ENCODE assay signal across 9 mouse cellular contexts in genomic region chr7:141294479-141294878, GRCm38 (mm10). TPM values are rescaled to one million over a fixed set of nuclear protein-coding genes. Genes with fewer than 3 reads are reported as not detected.
DNase-seq lines count a peak whose midpoint lies in the region; ATAC-seq lines count a peak whose summit lies in the region.
"Had no signal": no experiment of that assay in that cellular context is flagged by ENCODE, and none has a peak within 500 bp of the region (broad histone marks: within the 10 kb centered on the region; RNA-seq: fewer than 3 reads in every experiment).

No protein-coding gene starts in this region.

- DNase-seq in kidney, postnatal 36 days = no peak
- DNase-seq in limb, embryonic 10.5 days (ENCODE audit: low spot score) = peak; percentile 60
- DNase-seq in neural tube, embryonic 10.5 days (ENCODE audit: extremely low spot score, low spot score) = peak; percentile 33
- no peak for DNase-seq in ovary, adult 18-20 months (ENCODE audit: low spot score)
- DNase-seq in spleen, adult 12 weeks (ENCODE audit: low spot score) = no peak
- no peak for DNase-seq in layer of hippocampus, postnatal 36 days

- peaks cover 47% of the 10 kb centered on the region for H3K27me3 ChIP-seq in kidney, embryonic 16.5 days (ENCODE audit: insufficient read depth, low read length)
- H3K27me3 ChIP-seq in embryonic facial prominence, embryonic 15.5 days = peaks cover 49% of the 10 kb centered on the region
- peaks cover 74% of the 10 kb centered on the region for H3K27me3 ChIP-seq in limb, embryonic 10.5 days (ENCODE audit: low read depth, poor library complexity, severe bottlenecking)

- peak overlapping the region; percentile 46 for H3K4me3 ChIP-seq in kidney, embryonic 16.5 days (ENCODE audit: low read length)
- peak overlapping the region; percentile 38 for H3K4me3 ChIP-seq in embryonic facial prominence, embryonic 15.5 days (replicated peaks)
- H3K4me3 ChIP-seq in limb, embryonic 10.5 days = peak overlapping the region; percentile 49

- no peaks in the 10 kb centered on the region for H3K9me3 ChIP-seq in kidney, embryonic 16.5 days (ENCODE audit: low read length)
- no peaks in the 10 kb centered on the region for H3K9me3 ChIP-seq in embryonic facial prominence, embryonic 15.5 days (replicated peaks)
- H3K9me3 ChIP-seq in limb, embryonic 10.5 days (replicated peaks) = no peaks in the 10 kb centered on the region
- H3K9me3 ChIP-seq: G1E had no signal

- no peak for ATAC-seq in kidney, embryonic 16.5 days (ENCODE audit: low FRiP score, low TSS enrichment)
- ATAC-seq in embryonic facial prominence, embryonic 15.5 days (ENCODE audit: insufficient number of reproducible peaks, low FRiP score, low TSS enrichment, low read depth) = no peak

- peak overlapping the region; percentile 70 for H3K4me2 ChIP-seq in kidney, embryonic 16.5 days (replicated peaks; ENCODE audit: low read depth, low read length)
- H3K4me2 ChIP-seq in embryonic facial prominence, embryonic 15.5 days (replicated peaks) = peak overlapping the region; percentile 67

- WGBS in kidney, embryonic 16.5 days = 4% methylated on average over 22 of the region's 22 CpGs
- 8% methylated on average over 22 of the region's 22 CpGs for whole genome bisulfite sequencing in embryonic facial prominence, embryonic 15.5 days
- WGBS in limb, embryonic 10.5 days = 10% methylated on average over 22 of the region's 22 CpGs

- peaks cover 15% of the 10 kb centered on the region for H3K4me1 ChIP-seq in kidney, embryonic 16.5 days (ENCODE audit: insufficient read depth, low read length)
- peaks cover 29% of the 10 kb centered on the region for H3K4me1 ChIP-seq in embryonic facial prominence, embryonic 15.5 days
- H3K4me1 ChIP-seq in limb, embryonic 10.5 days = peaks cover 31% of the 10 kb centered on the region

- H3K36me3 ChIP-seq in kidney, embryonic 16.5 days (ENCODE audit: insufficient read depth, low read length) = no peaks in the 10 kb centered on the region; the same call in 1 of the 2 replicates
- peaks cover 21% of the 10 kb centered on the region for H3K36me3 ChIP-seq in embryonic facial prominence, embryonic 15.5 days
- H3K36me3 ChIP-seq in limb, embryonic 10.5 days = peaks cover 28% of the 10 kb centered on the region

- no peak overlapping the region for H3K27ac ChIP-seq in kidney, embryonic 16.5 days (ENCODE audit: low read length)
- H3K27ac ChIP-seq in embryonic facial prominence, embryonic 15.5 days (replicated peaks) = no peak overlapping the region
- H3K27ac ChIP-seq in limb, embryonic 10.5 days = peak overlapping the region; percentile 48; the same call in 1 of the 2 replicates

- peak overlapping the region; percentile 60 for H3K9ac ChIP-seq in kidney, embryonic 16.5 days (replicated peaks; ENCODE audit: low read length)
- H3K9ac ChIP-seq in embryonic facial prominence, embryonic 15.5 days = no peak overlapping the region

RNA-seq across cellular contexts. Expression of gene Drd4, which starts 2.7 kb away (rescaled TPM):
- 1.3 and 1.5 TPM in 2 replicates for polyA plus RNA-seq in kidney, embryonic 16.5 days (2015; fragmentation: Nextera tagmentation; extraction: Ambion mirVana)
- polyA plus RNA-seq in embryonic facial prominence, embryonic 15.5 days (2015; fragmentation: Nextera tagmentation; extraction: Ambion mirVana) = 0.76 and 1.1 TPM in 2 replicates
- polyA plus RNA-seq in limb, embryonic 10.5 days (2016; fragmentation: Nextera tagmentation; extraction: Ambion mirVana) = 0.68 and 0.93 TPM in 2 replicates
- under 1 TPM in 1 of 2 experiments, not detected in 1; 0.18 TPM for total RNA-seq in layer of hippocampus, postnatal 36 days (2021)
- polyA plus RNA-seq: G1E had no signal

RNA-seq across cellular contexts. Expression of gene Sct, which starts 15.5 kb away (rescaled TPM):
- polyA plus RNA-seq in kidney, embryonic 16.5 days (2015; fragmentation: Nextera tagmentation; extraction: Ambion mirVana) = 45.2 and 47.1 TPM in 2 replicates
- 5.3 TPM in 2 replicates for polyA plus RNA-seq in embryonic facial prominence, embryonic 15.5 days (2015; fragmentation: Nextera tagmentation; extraction: Ambion mirVana)
- polyA plus RNA-seq in limb, embryonic 10.5 days (2016; fragmentation: Nextera tagmentation; extraction: Ambion mirVana) = 9.7 and 11.3 TPM in 2 replicates
- not detected for total RNA-seq in layer of hippocampus, postnatal 36 days (2021)
- total RNA-seq: G1E had no signal
- polyA plus RNA-seq: G1E had no signal

RNA-seq across cellular contexts. Expression of gene Cdhr5, which starts 17.9 kb away (rescaled TPM):
- polyA plus RNA-seq in kidney, embryonic 16.5 days (2015; fragmentation: Nextera tagmentation; extraction: Ambion mirVana) = 15.4 and 16.3 TPM in 2 replicates
- 0.19 TPM in 1 of 2 replicates, not detected in the other for polyA plus RNA-seq in embryonic facial prominence, embryonic 15.5 days (2015; fragmentation: Nextera tagmentation; extraction: Ambion mirVana)
- polyA plus RNA-seq in limb, embryonic 10.5 days (2016; fragmentation: Nextera tagmentation; extraction: Ambion mirVana) = 0.19 TPM in 1 of 2 replicates, not detected in the other
- not detected for total RNA-seq in layer of hippocampus, postnatal 36 days (2021)
- polyA plus RNA-seq: G1E had no signal

RNA-seq across cellular contexts. Expression of gene Irf7, which starts 28.2 kb away (rescaled TPM):
- polyA plus RNA-seq in kidney, embryonic 16.5 days (2015; fragmentation: Nextera tagmentation; extraction: Ambion mirVana) = 3.2 and 6.0 TPM in 2 replicates
- polyA plus RNA-seq in embryonic facial prominence, embryonic 15.5 days (2015; fragmentation: Nextera tagmentation; extraction: Ambion mirVana) = 4.1 and 5.1 TPM in 2 replicates
- 0.50 and 0.73 TPM in 2 replicates for polyA plus RNA-seq in limb, embryonic 10.5 days (2016; fragmentation: Nextera tagmentation; extraction: Ambion mirVana)
- total RNA-seq in layer of hippocampus, postnatal 36 days (2021) = 1 to 10 TPM in 1 of 2 experiments, under 1 TPM in 1; 0.51 to 1.2 TPM

RNA-seq across cellular contexts. Expression of gene Deaf1, which starts 33.0 kb away (rescaled TPM):
- polyA plus RNA-seq in kidney, embryonic 16.5 days (2015; fragmentation: Nextera tagmentation; extraction: Ambion mirVana) = 77.4 and 87.5 TPM in 2 replicates
- polyA plus RNA-seq in embryonic facial prominence, embryonic 15.5 days (2015; fragmentation: Nextera tagmentation; extraction: Ambion mirVana) = 73.5 and 82.0 TPM in 2 replicates
- 44.1 and 59.5 TPM in 2 replicates for polyA plus RNA-seq in limb, embryonic 10.5 days (2016; fragmentation: Nextera tagmentation; extraction: Ambion mirVana)
- 10 to 100 TPM; 79.4 to 82.5 TPM for total RNA-seq in layer of hippocampus, postnatal 36 days (2021)

Comparison
In these comparisons a context has a peak if more than half of its experiments do, and no peak if none do; other contexts are left out.
1. DNase-seq: peak in limb, embryonic 10.5 days (single experiment) and neural tube, embryonic 10.5 days (single experiment); none in kidney, postnatal 36 days (0 of 2), ovary, adult 18-20 months (single experiment), spleen, adult 12 weeks (single experiment) and layer of hippocampus, postnatal 36 days (0 of 2).
2. RNA of gene Cdhr5, which starts 17.9 kb away (polyA plus RNA-seq): 15.4 to 16.3 TPM in kidney, embryonic 16.5 days; 0.19 TPM in embryonic facial prominence, embryonic 15.5 days and 0.19 TPM in limb, embryonic 10.5 days; every median in the first group is over 10 times any median in the second.
3. Peak in every context shown above with its lines, with median percentiles within 50 percentile points of each other: H3K4me3 ChIP-seq.